In genomic region chr14:121865162-121865561, GRCm38 (mm10) we compare ENCODE assay signal across 8 mouse cellular contexts. TPM values are rescaled to one million over a fixed set of nuclear protein-coding genes. Genes with fewer than 3 reads are reported as not detected.
A peak's percentile ranks its signal among the peaks of the same experiment; 100 is the strongest.
DNase-seq lines count a peak whose midpoint lies in the region; ATAC-seq and TF ChIP-seq lines count a peak whose summit lies in the region.
"Not testable (repeated sequence)": the region's sequence is repeated elsewhere in the genome, so short reads cannot be mapped to it uniquely, and the experiment has no call there.

No protein-coding gene starts in this region.

- H3K4me2 ChIP-seq in forebrain, embryonic 13.5 days; hindbrain, embryonic 11.5 days (replicated peaks; ENCODE audit: low read depth, low read length); lung, embryonic 16.5 days (ENCODE audit: low read depth, low read length): not testable (repeated sequence)

- not testable (repeated sequence) for H3K9ac ChIP-seq in forebrain, embryonic 13.5 days; hindbrain, embryonic 11.5 days (ENCODE audit: low read depth, low read length); lung, embryonic 16.5 days (ENCODE audit: low read length)

- not testable (repeated sequence) for H3K9me3 ChIP-seq in G1E (replicated peaks); forebrain, embryonic 13.5 days (replicated peaks); hindbrain, embryonic 11.5 days (ENCODE audit: control insufficient read depth, low read length); lung, embryonic 16.5 days (ENCODE audit: control insufficient read depth, low read length)

- peak; percentile 69 for ATAC-seq in G1E (ENCODE audit: extremely low read depth, insufficient number of reproducible peaks, low FRiP score, poor library complexity, severe bottlenecking)
- ATAC-seq in forebrain, embryonic 13.5 days: 0 out of 2 replicates have a peak, but pooled peaks have one; percentile 51
- peak; percentile 51; the same call in 1 of the 2 replicates for ATAC-seq in hindbrain, embryonic 11.5 days (ENCODE audit: low FRiP score)
- peak; percentile 66; the same call in 1 of the 2 replicates for ATAC-seq in lung, embryonic 16.5 days (ENCODE audit: low read depth)

- TF ChIP-seq POLR2A in thymus, adult 2 months (IDR thresholded peaks at IDR 0.05; ENCODE audit: control insufficient read depth, extremely low read depth, insufficient read depth, low read length, poor library complexity): not testable (repeated sequence)

- peak; percentile 76 for DNase-seq in G1E (ENCODE audit: low spot score)
- DNase-seq in c-Kit-positive CD71-positive TER-119-positive erythroid progenitor cells, embryonic 14.5 days (ENCODE audit: low spot score): peak; percentile 57
- peak; percentile 82 for DNase-seq in hindbrain, embryonic 11.5 days (ENCODE audit: low spot score)
- DNase-seq in layer of hippocampus, adult 9-10 months (ENCODE audit: low spot score): peak; percentile 43
- DNase-seq in ovary, postnatal 36 days (ENCODE audit: low spot score): peak; percentile 39
- peak; percentile 81 for DNase-seq in thymus, adult 2 months

- not testable (repeated sequence) for H3K4me3 ChIP-seq in G1E (ENCODE audit: low read depth, low read length); forebrain, embryonic 13.5 days; hindbrain, embryonic 11.5 days (ENCODE audit: low read depth, low read length); lung, embryonic 16.5 days (ENCODE audit: low read length); thymus, adult 2 months (ENCODE audit: control insufficient read depth, insufficient read depth, low read length)

- H3K4me1 ChIP-seq in G1E (ENCODE audit: insufficient read depth, low read depth, low read length); forebrain, embryonic 13.5 days; hindbrain, embryonic 11.5 days (replicated peaks; ENCODE audit: control insufficient read depth, insufficient read depth, low read length); lung, embryonic 16.5 days (replicated peaks; ENCODE audit: control insufficient read depth, insufficient read depth, low read length); thymus, adult 2 months (replicated peaks; ENCODE audit: control insufficient read depth, insufficient read depth, low read length): not testable (repeated sequence)

- peak; percentile 78 for TF ChIP-seq CTCF in G1E (IDR thresholded peaks at IDR 0.05; ENCODE audit: low read depth, low read length)
- not testable (repeated sequence) for TF ChIP-seq CTCF in thymus, adult 2 months (IDR thresholded peaks at IDR 0.05; ENCODE audit: borderline replicate concordance, control insufficient read depth, extremely low read depth, insufficient read depth, low read length, poor library complexity)

- peaks cover 22% of the 10 kb centered on the region for H3K27me3 ChIP-seq in G1E (ENCODE audit: insufficient read depth, low read length)
- not testable (repeated sequence) for H3K27me3 ChIP-seq in forebrain, embryonic 13.5 days; hindbrain, embryonic 11.5 days (ENCODE audit: control insufficient read depth, insufficient read depth, low read length); lung, embryonic 16.5 days (ENCODE audit: control insufficient read depth, insufficient read depth, low read depth, low read length); thymus, adult 2 months (ENCODE audit: control insufficient read depth, insufficient read depth, low read length)

- not testable (repeated sequence) for H3K36me3 ChIP-seq in G1E (replicated peaks); forebrain, embryonic 13.5 days (ENCODE audit: poor library complexity, severe bottlenecking); hindbrain, embryonic 11.5 days (ENCODE audit: control insufficient read depth, insufficient read depth, low read length); lung, embryonic 16.5 days (ENCODE audit: control insufficient read depth, insufficient read depth, low read length); thymus, adult 2 months (ENCODE audit: control insufficient read depth, insufficient read depth, low read length)

- not testable (repeated sequence) for H3K27ac ChIP-seq in forebrain, embryonic 13.5 days; hindbrain, embryonic 11.5 days (ENCODE audit: low read depth, low read length); lung, embryonic 16.5 days (ENCODE audit: low read length); thymus, adult 2 months (ENCODE audit: control insufficient read depth, insufficient read depth, low read length)

- 11% methylated on average over 2 of the region's 2 CpGs for WGBS in forebrain, embryonic 13.5 days
- WGBS in hindbrain, embryonic 11.5 days: 3% methylated on average over 1 of the region's 2 CpGs
- WGBS in lung, embryonic 16.5 days: 7% methylated on average over 2 of the region's 2 CpGs
- 15% methylated on average over 2 of the region's 2 CpGs for WGBS in thymus, adult 2 months

RNA-seq across cellular contexts. Expression of gene Ubac2, which starts 13.3 kb away (rescaled TPM):
- total RNA-seq in G1E (2014; fragmentation: Nextera tagmentation) (37.2 and 57.4 TPM in 2 replicates), G1E (2017) (25.0 and 27.4 TPM in 2 replicates)
- polyA plus RNA-seq in G1E (2012): 50.8 and 55.3 TPM in 2 replicates
- polyA plus RNA-seq in forebrain, embryonic 13.5 days (2015; fragmentation: Nextera tagmentation; extraction: Ambion mirVana): 56.4 and 63.6 TPM in 2 replicates
- 64.7 and 66.3 TPM in 2 replicates for polyA plus RNA-seq in hindbrain, embryonic 11.5 days (2014; fragmentation: Nextera tagmentation; extraction: Ambion mirVana)
- polyA plus RNA-seq in lung, embryonic 16.5 days (2015; fragmentation: Nextera tagmentation; extraction: Ambion mirVana): 54.4 and 56.9 TPM in 2 replicates
- polyA plus RNA-seq in thymus, adult 2 months (2012; rRNA removed): 102 TPM in 2 replicates

RNA-seq across cellular contexts. Expression of gene Gpr18, which starts 50.4 kb away (rescaled TPM):
- total RNA-seq in G1E (2014; fragmentation: Nextera tagmentation) (not detected in 2 replicates), G1E (2017) (0.12 and 0.27 TPM in 2 replicates)
- polyA plus RNA-seq in G1E (2012): not detected in 2 replicates
- polyA plus RNA-seq in forebrain, embryonic 13.5 days (2015; fragmentation: Nextera tagmentation; extraction: Ambion mirVana): 0.14 and 0.23 TPM in 2 replicates
- polyA plus RNA-seq in hindbrain, embryonic 11.5 days (2014; fragmentation: Nextera tagmentation; extraction: Ambion mirVana): 0.13 and 0.59 TPM in 2 replicates
- 0.23 and 0.36 TPM in 2 replicates for polyA plus RNA-seq in lung, embryonic 16.5 days (2015; fragmentation: Nextera tagmentation; extraction: Ambion mirVana)
- polyA plus RNA-seq in thymus, adult 2 months (2012; rRNA removed): 24.8 and 32.8 TPM in 2 replicates

Comparison
In these comparisons a context has a peak if more than half of its experiments do, and no peak if none do; other contexts are left out.
1. RNA of gene Gpr18, which starts 50.4 kb away (polyA plus RNA-seq): 24.8 to 32.8 TPM in thymus, adult 2 months; 0.13 to 0.59 TPM in hindbrain, embryonic 11.5 days, 0.23 to 0.36 TPM in lung, embryonic 16.5 days, 0.14 to 0.23 TPM in forebrain, embryonic 13.5 days and not detected in G1E; every median in the first group is over 10 times any median in the second.
2. Peak in every context shown above with its lines, with median percentiles within 50 percentile points of each other: ATAC-seq and DNase-seq.